Mouse (Mus musculus) liver, embryonic 11.5 days (tissue): ENCODE results near the gene Lrrc4c. TPM values are rescaled to one million over a fixed set of nuclear protein-coding genes. Genes with fewer than 3 reads are reported as not detected.

ENCODE experiments used
- ATAC-seq: fragments of 200-750 bp; cut with Nextera tagmentation; replicated peaks from 2 replicates; pipeline ENCODE4 v1.8.0; 2017; ENCODE audit warnings: moderate number of reproducible peaks, mild to moderate bottlenecking, moderate TSS enrichment, moderate library complexity; ENCODE audit not compliant: low FRiP score
- DNase-seq: peaks from one replicate; pipeline ENCODE4 v3.0.0-alpha.2; 2017; ENCODE audit warnings: low spot score
- H3K27ac ChIP-seq: fragments of 300-500 bp; sonication (generic); 2 replicates; pipeline ENCODE4 v1.5.1; 2014; ENCODE audit warnings: mild to moderate bottlenecking, low read depth, low read length, control low read depth
- H3K27me3 ChIP-seq: fragments of 300-500 bp; sonication (generic); replicated peaks from 2 replicates; pipeline ENCODE4 v1.6.1; 2014; ENCODE audit warnings: low read length, mixed read lengths; ENCODE audit not compliant: control insufficient read depth, insufficient read depth
- H3K36me3 ChIP-seq: fragments of 300-500 bp; sonication (generic); 2 replicates; pipeline ENCODE4 v1.6.1; 2014; ENCODE audit warnings: mild to moderate bottlenecking, low read length, moderate library complexity, mixed read lengths; ENCODE audit not compliant: control insufficient read depth, insufficient read depth
- H3K4me1 ChIP-seq: fragments of 300-500 bp; sonication (generic); replicated peaks from 2 replicates; pipeline ENCODE4 v1.6.1; 2014; ENCODE audit warnings: low read length, mixed read lengths; ENCODE audit not compliant: control insufficient read depth, insufficient read depth
- H3K4me2 ChIP-seq: fragments of 300-500 bp; sonication (generic); 2 replicates; pipeline ENCODE4 v1.6.1; 2014; ENCODE audit warnings: mild to moderate bottlenecking, control low read depth, moderate library complexity
- H3K4me3 ChIP-seq: fragments of 300-500 bp; sonication (generic); 2 replicates; pipeline ENCODE4 v1.5.1; 2014; ENCODE audit warnings: low read depth, low read length, control low read depth
- H3K9ac ChIP-seq: fragments of 300-500 bp; sonication (generic); 2 replicates; pipeline ENCODE4 v1.6.1; 2014; ENCODE audit warnings: low read depth, low read length, control low read depth
- H3K9me3 ChIP-seq: fragments of 300-500 bp; sonication (generic); 2 replicates; pipeline ENCODE4 v1.6.1; 2016; ENCODE audit warnings: low read length, inconsistent platforms, mixed read lengths; ENCODE audit not compliant: control insufficient read depth
- WGBS: fragments of 180-500 bp; shearing (Covaris S2); extraction: QIAGEN DNeasy Blood & Tissue Kit; methylation state at CpG from one replicate; pipeline ENCODE4 v1.1.7; 2014; 5-methylcytosine and 5-hydroxymethylcytosine counted together
- polyA plus RNA-seq: library from polyadenylated mRNA; unstranded; fragments of >200 nt; fragmentation: Nextera tagmentation; extraction: Ambion mirVana; gene quantifications from 2 replicates; pipeline ENCODE4 v1.2.1, GENCODE M21; 2014

The Lrrc4c gene
- polyA plus RNA-seq, 1 experiment from 2014 or later, result 0.75 TPM

DNA sequence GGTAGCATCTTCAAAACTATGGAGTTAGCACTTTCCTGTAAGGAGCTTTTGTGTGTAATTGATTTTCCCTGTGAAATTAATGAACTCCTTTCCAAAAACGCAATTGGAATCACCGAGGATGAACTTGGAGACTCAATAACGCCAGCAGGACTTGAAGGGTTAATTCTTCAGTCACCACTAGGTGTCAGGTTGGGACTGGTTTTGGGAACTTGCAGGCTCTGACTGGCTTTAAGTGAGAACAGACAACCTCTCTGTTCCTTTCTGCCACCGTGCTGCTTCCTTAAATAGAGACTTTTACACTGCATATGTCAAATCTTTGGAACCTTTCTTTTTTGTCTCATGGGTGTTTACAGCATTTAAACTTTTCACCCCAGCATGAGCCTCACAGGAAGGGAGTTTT, 267.7 kb downstream of the Lrrc4c start:
- H3K27me3 ChIP-seq, result no peaks in the 10 kb centered on the region
- H3K27ac ChIP-seq, result no peak overlapping the region
- WGBS, result 6% methylated on average over 4 of the region's 4 CpGs
- H3K36me3 ChIP-seq, result no peaks in the 10 kb centered on the region
- no peak overlapping the region for H3K4me3 ChIP-seq
- H3K9ac ChIP-seq, result no peak overlapping the region
- DNase-seq (no peak), ATAC-seq (no peak)
- H3K4me2 ChIP-seq, result no peak overlapping the region
- H3K9me3 ChIP-seq, result no peaks in the 10 kb centered on the region
- no peaks in the 10 kb centered on the region for H3K4me1 ChIP-seq

DNA sequence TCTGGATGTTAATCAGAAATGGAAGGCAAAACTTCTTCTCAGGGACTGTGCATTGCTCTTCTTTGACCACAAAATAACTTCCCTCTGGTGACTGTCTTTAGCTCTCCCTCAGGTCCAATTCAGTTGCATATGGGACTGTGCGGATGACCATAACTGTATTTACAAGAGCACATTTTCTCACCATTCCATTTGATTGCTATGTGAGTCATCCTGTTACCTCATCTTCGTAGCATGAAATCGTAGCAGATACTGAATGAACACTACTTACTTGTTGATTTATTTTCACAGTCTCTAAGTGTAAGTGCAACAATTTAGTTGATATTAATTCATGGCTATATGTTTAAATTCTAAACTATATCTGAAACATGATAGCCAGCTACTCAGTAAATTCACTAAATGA, 286.8 kb downstream of the Lrrc4c start:
- no peak overlapping the region for H3K9ac ChIP-seq
- no peak for ATAC-seq
- 85% methylated on average over 3 of the region's 3 CpGs for whole genome bisulfite sequencing

DNA sequence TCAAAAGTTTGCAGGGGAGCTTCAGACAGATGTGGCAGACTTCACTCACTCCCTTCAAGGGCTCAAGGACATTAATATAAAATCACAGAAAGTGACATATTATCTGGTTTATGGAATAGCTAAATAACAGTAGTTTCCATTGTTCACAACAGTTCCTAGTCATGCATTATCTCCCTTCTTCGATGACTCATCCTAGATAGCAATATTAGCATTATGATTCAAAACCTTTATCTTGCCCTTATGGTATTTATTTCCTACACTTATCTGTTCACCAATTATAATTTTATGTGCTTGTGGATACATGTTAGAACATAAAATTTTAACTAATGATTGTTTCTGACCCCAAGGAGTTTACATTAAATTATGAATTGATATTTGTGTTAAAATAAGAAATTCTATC, 296.2 kb downstream of the Lrrc4c start:
- ATAC-seq, result no peak
- no peaks in the 10 kb centered on the region for H3K27me3 ChIP-seq
- WGBS, result 61% methylated on average over 1 of the region's 1 CpGs

More for the DNA sequence above, 286.8 kb downstream of the Lrrc4c start:
- Histone ChIP-seq H3K27me3 (no peaks in the 10 kb centered on the region), H3K9me3 (no peaks in the 10 kb centered on the region), H3K36me3 (no peaks in the 10 kb centered on the region), H3K27ac (no peak overlapping the region), H3K4me3 (no peak overlapping the region), H3K4me2 (no peak overlapping the region), H3K4me1 (no peaks in the 10 kb centered on the region)
- no peak for DNase-seq

DNA sequence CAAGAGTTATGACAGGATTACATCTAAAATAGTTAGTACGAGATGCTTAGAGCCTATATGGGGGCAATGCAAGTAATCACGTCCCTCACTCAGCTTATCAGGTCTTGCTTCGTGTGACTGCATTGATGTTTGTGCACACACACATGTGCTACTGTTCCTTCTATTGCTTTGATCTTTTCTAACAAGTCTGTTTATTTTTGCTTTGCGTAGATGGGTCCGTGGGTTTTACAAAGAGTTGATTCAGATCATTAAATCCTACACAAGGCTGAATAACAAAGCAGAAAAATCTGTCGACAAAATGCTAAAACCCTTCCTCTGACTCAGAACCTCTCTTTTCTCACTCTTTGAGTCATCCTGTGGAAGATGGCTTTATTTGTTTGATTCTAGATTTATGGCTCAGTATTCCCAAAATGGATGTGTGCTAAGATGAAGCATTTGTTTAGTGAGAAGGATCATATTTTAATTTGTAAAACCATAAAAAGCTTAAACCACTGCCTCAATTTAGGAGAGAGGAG, 300.8 kb downstream of the Lrrc4c start:
- 75% methylated on average over 6 of the region's 6 CpGs for WGBS
- H3K4me1 ChIP-seq, result no peaks in the 10 kb centered on the region
- no peak overlapping the region for H3K4me2 ChIP-seq
- H3K9me3 ChIP-seq, result no peaks in the 10 kb centered on the region
- no peak overlapping the region for H3K27ac ChIP-seq
- no peak for DNase-seq
- no peaks in the 10 kb centered on the region for H3K27me3 ChIP-seq
- H3K4me3 ChIP-seq, result no peak overlapping the region
- H3K36me3 ChIP-seq, result no peaks in the 10 kb centered on the region
- no peak for ATAC-seq
- H3K9ac ChIP-seq, result no peak overlapping the region

More for the DNA sequence above, 296.2 kb downstream of the Lrrc4c start:
- no peak for DNase-seq
- H3K27ac ChIP-seq, result no peak overlapping the region
- no peak overlapping the region for H3K9ac ChIP-seq
- H3K4me2 ChIP-seq, result no peak overlapping the region
- H3K4me3 ChIP-seq, result no peak overlapping the region
- no peaks in the 10 kb centered on the region for H3K4me1 ChIP-seq
- no peaks in the 10 kb centered on the region for H3K36me3 ChIP-seq
- no peaks in the 10 kb centered on the region for H3K9me3 ChIP-seq

DNA sequence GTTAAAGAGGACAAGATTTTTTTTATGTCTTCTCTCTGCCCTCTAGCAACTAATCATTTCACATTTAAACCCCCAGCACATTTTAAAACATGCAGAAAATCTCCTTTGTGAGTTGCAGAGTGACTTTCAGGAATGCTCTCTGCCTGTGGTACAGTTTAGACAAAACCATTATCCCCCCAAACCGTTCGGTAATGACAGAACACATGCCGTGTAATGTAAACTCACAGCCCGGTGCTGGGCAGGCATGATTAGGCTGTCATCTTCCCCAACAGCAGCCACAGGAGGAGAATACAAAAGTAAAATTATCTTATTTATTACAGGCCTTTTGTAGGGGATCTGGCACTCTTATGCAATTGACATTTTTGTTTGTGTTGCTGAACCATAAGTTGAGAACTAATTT, 349.1 kb downstream of the Lrrc4c start:
- H3K4me3 ChIP-seq, result no peak overlapping the region
- no peaks in the 10 kb centered on the region for H3K9me3 ChIP-seq
- WGBS, result 66% methylated on average over 4 of the region's 4 CpGs
- DNase-seq (no peak), ATAC-seq (no peak)
- H3K9ac ChIP-seq, result no peak overlapping the region
- H3K36me3 ChIP-seq, result no peaks in the 10 kb centered on the region
- no peaks in the 10 kb centered on the region for H3K27me3 ChIP-seq
- no peaks in the 10 kb centered on the region for H3K4me1 ChIP-seq
- no peak overlapping the region for H3K4me2 ChIP-seq
- H3K27ac ChIP-seq, result no peak overlapping the region

- no peaks in the 10 kb centered on the region for H3K9me3 ChIP-seq
- H3K4me2 ChIP-seq, result no peak overlapping the region
- no peaks in the 10 kb centered on the region for H3K4me1 ChIP-seq
- DNase-seq (no peak), ATAC-seq (no peak)
- H3K27me3 ChIP-seq, result no peaks in the 10 kb centered on the region
- no peak overlapping the region for H3K27ac ChIP-seq
- H3K4me3 ChIP-seq, result no peak overlapping the region
- H3K36me3 ChIP-seq, result no peaks in the 10 kb centered on the region
- no peak overlapping the region for H3K9ac ChIP-seq
- WGBS, result 74% methylated on average over 4 of the region's 4 CpGs
Measured at GRCm38 (mm10) chr2:96681806-96682205, 363.8 kb downstream of the Lrrc4c start.

DNA sequence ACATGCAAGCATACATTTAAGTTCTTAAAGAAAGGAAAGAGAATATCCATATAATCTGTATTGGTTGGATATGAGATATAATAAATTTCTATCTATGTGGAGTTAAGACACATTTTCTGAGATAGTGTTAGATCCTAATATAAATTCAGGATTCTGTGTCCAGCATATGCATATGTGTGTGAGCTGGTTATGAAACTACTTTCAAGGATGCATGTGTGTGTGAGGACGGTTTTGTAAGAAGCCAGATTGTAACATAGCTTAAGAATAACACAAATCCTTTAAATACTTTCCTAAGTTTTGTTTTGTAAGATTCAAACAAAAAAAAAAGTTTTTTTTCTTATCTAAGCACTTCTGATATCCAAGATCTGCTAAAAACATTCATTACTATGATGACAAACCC, 367.4 kb downstream of the Lrrc4c start:
- no peak overlapping the region for H3K27ac ChIP-seq
- H3K9me3 ChIP-seq, result no peaks in the 10 kb centered on the region
- H3K9ac ChIP-seq, result no peak overlapping the region
- no peaks in the 10 kb centered on the region for H3K4me1 ChIP-seq
- H3K27me3 ChIP-seq, result no peaks in the 10 kb centered on the region
- H3K36me3 ChIP-seq, result no peaks in the 10 kb centered on the region
- DNase-seq (no peak), ATAC-seq (no peak)
- no peak overlapping the region for H3K4me2 ChIP-seq
- no peak overlapping the region for H3K4me3 ChIP-seq
- WGBS, result 70% methylated on average over 1 of the region's 1 CpGs

DNA sequence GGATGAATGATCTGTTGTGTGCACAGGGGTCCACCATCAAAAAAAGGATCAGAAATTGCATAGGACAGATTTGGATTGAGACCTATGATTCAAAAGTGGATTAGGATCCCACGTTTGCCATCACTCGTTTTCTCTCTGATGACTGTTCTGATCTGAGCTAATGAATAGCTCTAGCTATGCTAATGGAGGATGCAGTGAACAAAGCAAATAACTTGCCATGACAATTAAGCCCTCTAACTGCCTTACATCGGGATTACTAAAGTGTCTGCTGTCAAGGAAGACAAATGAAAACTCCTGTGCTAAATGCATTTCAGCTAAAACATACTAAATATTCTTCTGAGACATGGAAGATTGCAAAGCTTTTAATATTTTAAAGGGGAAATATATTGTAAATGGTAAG, 387.0 kb downstream of the Lrrc4c start:
- H3K4me1 ChIP-seq, result no peaks in the 10 kb centered on the region
- ATAC-seq (no peak), DNase-seq (no peak)
- H3K36me3 ChIP-seq, result no peaks in the 10 kb centered on the region
- 46% methylated on average over 3 of the region's 3 CpGs for WGBS
- no peaks in the 10 kb centered on the region for H3K27me3 ChIP-seq
- no peak overlapping the region for H3K9ac ChIP-seq
- no peak overlapping the region for H3K27ac ChIP-seq
- H3K9me3 ChIP-seq, result no peaks in the 10 kb centered on the region
- H3K4me3 ChIP-seq, result no peak overlapping the region
- no peak overlapping the region for H3K4me2 ChIP-seq

DNA sequence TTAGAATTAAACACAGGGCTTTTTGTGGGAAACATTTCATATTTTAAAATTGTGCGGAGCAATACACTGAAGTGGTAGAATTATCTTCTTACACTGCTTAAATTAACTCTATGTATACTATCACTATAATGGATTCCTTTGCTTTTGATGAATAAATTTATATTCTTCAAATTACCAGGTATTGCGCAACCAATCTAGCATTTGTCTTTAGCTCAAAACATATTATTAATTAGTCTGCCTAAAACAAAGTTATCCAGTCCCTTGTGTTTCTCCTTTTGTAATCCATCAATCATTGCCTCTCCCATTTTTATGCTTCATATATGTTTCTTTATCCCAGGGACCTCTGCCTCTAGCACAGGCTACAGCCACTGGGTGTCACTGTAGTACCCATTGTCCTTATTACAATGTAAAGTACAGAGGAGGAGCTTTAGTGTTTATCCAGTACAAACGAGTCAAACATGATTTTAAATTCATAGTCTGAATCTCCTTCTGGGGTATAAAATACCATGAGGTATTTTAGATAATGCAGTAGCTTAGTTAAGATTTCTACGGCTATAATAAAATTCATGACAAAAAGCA, 389.9 kb downstream of the Lrrc4c start:
- no peaks in the 10 kb centered on the region for H3K4me1 ChIP-seq
- no peak for ATAC-seq
- H3K27ac ChIP-seq, result no peak overlapping the region
- DNase-seq, result no peak
- H3K4me3 ChIP-seq, result no peak overlapping the region
- no peak overlapping the region for H3K4me2 ChIP-seq
- no peaks in the 10 kb centered on the region for H3K36me3 ChIP-seq
- H3K9ac ChIP-seq, result no peak overlapping the region
- WGBS, result 67% methylated on average over 4 of the region's 4 CpGs
- no peaks in the 10 kb centered on the region for H3K9me3 ChIP-seq
- no peaks in the 10 kb centered on the region for H3K27me3 ChIP-seq
